Mouse (Mus musculus) intestine, embryonic 15.5 days (tissue): ENCODE measurements around the gene Rad54l. TPM values are rescaled to one million over a fixed set of nuclear protein-coding genes. Genes with fewer than 3 reads are reported as not detected.

Experiments
- ATAC-seq: fragments of 200-750 bp; cut with Nextera tagmentation; 2 replicates; pipeline ENCODE4 v1.8.0; 2017; ENCODE audit warnings: moderate TSS enrichment, moderate library complexity
- H3K27ac ChIP-seq: fragments of 300-500 bp; sonication (generic); 2 replicates; pipeline ENCODE4 v1.5.1; 2015; ENCODE audit warnings: mild to moderate bottlenecking, inconsistent platforms
- H3K27me3 ChIP-seq: fragments of 300-500 bp; sonication (generic); replicated peaks from 2 replicates; pipeline ENCODE4 v1.6.1; 2015; ENCODE audit warnings: inconsistent platforms
- H3K36me3 ChIP-seq: fragments of 300-500 bp; sonication (generic); 2 replicates; pipeline ENCODE4 v1.6.1; 2015; ENCODE audit warnings: inconsistent platforms
- H3K4me1 ChIP-seq: fragments of 300-500 bp; sonication (generic); replicated peaks from 2 replicates; pipeline ENCODE4 v1.6.1; 2015; ENCODE audit warnings: inconsistent platforms
- H3K4me2 ChIP-seq: fragments of 300-500 bp; sonication (generic); replicated peaks from 2 replicates; pipeline ENCODE4 v1.6.1; 2015; ENCODE audit warnings: mild to moderate bottlenecking, inconsistent platforms
- H3K4me3 ChIP-seq: fragments of 300-500 bp; sonication (generic); replicated peaks from 2 replicates; pipeline ENCODE4 v1.5.1; 2015; ENCODE audit warnings: inconsistent platforms
- H3K9ac ChIP-seq: fragments of 300-500 bp; sonication (generic); 2 replicates; pipeline ENCODE4 v1.6.1; 2015; ENCODE audit warnings: inconsistent platforms
- H3K9me3 ChIP-seq: fragments of 300-500 bp; sonication (generic); 2 replicates; pipeline ENCODE4 v1.6.1; 2016; ENCODE audit warnings: inconsistent platforms
- WGBS: fragments of 180-500 bp; shearing (Covaris S2); methylation state at CpG from one replicate; pipeline ENCODE4 v1.1.7; 2015; 5-methylcytosine and 5-hydroxymethylcytosine counted together
- polyA plus RNA-seq: library from polyadenylated mRNA; unstranded; fragments of >200 nt; fragmentation: Nextera tagmentation; extraction: Ambion mirVana; gene quantifications from 2 replicates; pipeline ENCODE4 v1.2.1, GENCODE M21; 2015

Rad54l gene
- 26.7 and 27.1 TPM in 2 replicates for polyA plus RNA-seq

DNA sequence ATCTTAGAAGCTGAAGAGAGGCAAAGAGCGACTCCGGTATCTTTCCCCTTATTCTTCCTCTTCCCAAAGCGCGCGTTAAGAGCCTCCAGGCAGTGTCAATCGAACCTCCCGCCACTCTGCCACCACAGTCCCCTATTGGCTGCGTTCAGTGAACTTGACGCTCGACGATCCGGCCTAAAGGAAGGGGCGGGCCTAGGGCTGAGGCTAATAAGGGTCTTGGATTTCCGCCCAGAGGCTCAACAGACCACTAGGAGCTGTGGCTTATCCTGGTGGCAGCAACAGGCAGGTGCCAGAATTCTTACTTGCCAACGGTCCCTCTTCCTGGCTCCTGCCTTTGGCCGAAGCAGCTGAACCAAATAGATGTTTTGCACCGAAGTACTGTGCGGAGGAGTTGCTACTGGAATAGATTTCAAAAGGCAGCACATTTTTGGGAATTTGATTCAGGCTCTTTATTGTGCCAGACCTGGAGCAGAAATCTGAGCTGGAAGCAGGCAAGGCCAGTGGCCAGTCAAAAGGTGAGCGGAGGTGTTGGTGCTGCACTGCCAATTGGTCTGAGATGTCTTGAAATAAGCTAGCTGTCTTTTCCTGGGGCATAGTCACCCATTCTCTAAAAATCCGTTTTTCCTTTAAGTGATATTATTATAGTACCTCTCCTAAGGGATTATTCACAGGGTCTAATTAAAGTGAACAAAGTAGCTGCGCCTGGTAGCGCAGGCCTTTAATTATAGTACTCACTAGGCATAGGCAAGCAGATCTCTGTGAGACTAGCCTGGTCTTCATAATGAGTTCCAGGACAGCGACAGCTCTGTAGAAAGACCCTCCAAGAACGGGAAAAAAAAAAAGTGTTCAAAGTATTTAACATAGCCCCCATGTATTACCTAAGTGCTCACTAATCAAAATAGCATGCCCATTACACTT, at the start of gene Rad54l, which contains the start of gene Pomgnt1:
Rad54l (minus strand) TSS at position 89 of the 918 bp plus-strand sequence.
Pomgnt1 (plus strand) TSS at position 239 of the 918 bp plus-strand sequence.
- Histone ChIP-seq H3K4me1 (peaks cover 8% of the 10 kb centered on the region), H3K9ac (peak within 1 kb of the TSS; percentile 55), H3K4me2 (peak within 1 kb of the TSS; percentile 67), H3K4me3 (peak within 1 kb of the TSS; percentile 47), H3K9me3 (no peaks in the 10 kb centered on the region), H3K27me3 (no peaks in the 10 kb centered on the region), H3K36me3 (no peaks in the 10 kb centered on the region), H3K27ac (peak within 1 kb of the TSS; percentile 62)
- peak; percentile 98 for ATAC-seq
- WGBS: 4% methylated on average over 24 of the region's 24 CpGs

DNA sequence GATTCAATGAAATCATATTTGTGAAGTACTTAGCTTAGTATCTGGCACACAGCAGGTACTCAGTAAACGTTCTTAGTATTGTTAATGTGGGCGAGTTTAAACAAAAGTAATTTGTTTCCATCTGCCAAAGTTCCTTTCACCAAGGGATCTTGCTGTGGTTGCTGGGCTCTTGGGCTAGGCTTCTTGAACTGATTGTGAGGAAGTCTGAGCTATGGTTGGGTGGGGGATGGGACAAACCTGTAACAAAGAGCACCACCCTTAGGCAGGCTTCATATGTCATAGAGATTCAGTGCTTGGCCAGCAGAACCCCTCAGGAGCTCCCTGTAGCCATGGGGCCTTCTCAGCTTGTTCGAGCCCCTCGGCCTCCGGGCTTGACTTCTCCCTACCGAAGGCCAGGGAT, 49.6 kb upstream of the Rad54l start, which contains the start of the genes 1700042G07Rik and Gm49337:
1700042G07Rik (plus strand) TSS at position 301 of the 400 bp plus-strand sequence.
Gm49337 (plus strand) TSS at position 313 of the 400 bp plus-strand sequence.
- no peaks in the 10 kb centered on the region for H3K27me3 ChIP-seq
- H3K9me3 ChIP-seq: no peaks in the 10 kb centered on the region
- H3K4me1 ChIP-seq: peaks cover 26% of the 10 kb centered on the region
- H3K4me3 ChIP-seq: no peak within 1 kb of the TSS
- H3K9ac ChIP-seq: no peak within 1 kb of the TSS
- 84% methylated on average over 6 of the region's 6 CpGs for WGBS
- no peaks in the 10 kb centered on the region for H3K36me3 ChIP-seq
- H3K4me2 ChIP-seq: no peak within 1 kb of the TSS
- H3K27ac ChIP-seq: 0 out of 2 replicates have a peak within 1 kb of the TSS, but pooled peaks have one; percentile 5
- ATAC-seq: no peak

DNA sequence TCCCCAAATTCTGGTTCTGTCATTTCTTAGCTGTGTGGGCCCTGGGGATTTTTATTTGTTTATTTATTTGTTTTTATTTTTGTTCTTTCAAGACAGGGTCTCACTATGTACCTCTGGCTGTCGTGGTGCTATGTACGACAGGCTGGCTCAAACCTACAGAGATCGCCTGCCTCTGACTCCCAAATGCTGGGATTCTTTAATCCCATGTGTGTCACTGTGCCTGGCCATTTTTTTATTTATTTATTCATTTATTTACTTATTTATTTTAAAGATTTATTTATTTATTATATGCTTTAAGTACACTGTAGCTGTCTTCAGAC, 45.8 kb upstream of the Rad54l start:
- Histone ChIP-seq H3K9ac (no peak overlapping the region), H3K4me3 (no peak overlapping the region), H3K36me3 (no peaks in the 10 kb centered on the region), H3K27me3 (no peaks in the 10 kb centered on the region), H3K4me1 (peaks cover 20% of the 10 kb centered on the region), H3K4me2 (no peak overlapping the region), H3K9me3 (no peaks in the 10 kb centered on the region), H3K27ac (no peak overlapping the region)
- ATAC-seq: no peak
- WGBS: 82% methylated on average over 3 of the region's 3 CpGs

DNA sequence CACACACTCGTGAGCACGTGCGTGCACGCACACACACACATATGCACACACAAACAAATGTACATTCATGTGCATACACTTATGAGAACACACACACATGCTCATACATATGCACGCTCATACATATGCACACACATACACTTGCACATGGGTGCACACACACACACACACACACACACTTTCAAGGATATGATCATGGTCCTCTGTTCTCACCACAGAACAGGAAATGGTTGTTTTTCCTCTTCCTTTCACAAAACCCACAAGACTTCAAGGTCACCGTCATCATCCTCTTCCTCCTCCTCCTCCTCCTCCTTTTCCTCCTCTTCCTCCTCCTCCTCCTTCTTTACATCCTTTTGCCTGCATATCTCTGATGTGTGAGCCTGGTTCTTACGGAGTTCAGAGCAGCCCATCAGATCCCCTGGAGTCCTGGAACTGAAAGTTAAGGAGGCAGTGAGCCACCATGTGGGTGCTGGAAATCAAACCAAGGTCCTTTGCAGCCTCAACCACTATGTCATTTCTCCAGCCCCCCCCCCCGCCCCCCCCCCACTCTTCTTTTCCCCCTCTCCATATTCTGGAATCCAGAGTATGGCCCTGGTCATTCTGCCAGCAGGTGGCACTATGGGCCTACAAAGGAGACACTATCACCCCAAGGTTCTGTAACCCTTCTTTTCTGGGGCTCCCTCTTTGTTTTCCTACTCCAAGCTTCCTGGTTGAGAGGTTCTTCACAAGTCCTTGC, 45.3 kb upstream of the Rad54l start:
- Histone ChIP-seq H3K27me3 (no peaks in the 10 kb centered on the region), H3K9me3 (no peaks in the 10 kb centered on the region), H3K4me1 (peaks cover 18% of the 10 kb centered on the region; the same call in 1 of the 2 replicates), H3K27ac (no peak overlapping the region), H3K4me2 (no peak overlapping the region), H3K36me3 (no peaks in the 10 kb centered on the region), H3K4me3 (no peak overlapping the region), H3K9ac (no peak overlapping the region)
- WGBS: 72% methylated on average over 8 of the region's 8 CpGs
- ATAC-seq: peak; percentile 9; the same call in 1 of the 2 replicates

DNA sequence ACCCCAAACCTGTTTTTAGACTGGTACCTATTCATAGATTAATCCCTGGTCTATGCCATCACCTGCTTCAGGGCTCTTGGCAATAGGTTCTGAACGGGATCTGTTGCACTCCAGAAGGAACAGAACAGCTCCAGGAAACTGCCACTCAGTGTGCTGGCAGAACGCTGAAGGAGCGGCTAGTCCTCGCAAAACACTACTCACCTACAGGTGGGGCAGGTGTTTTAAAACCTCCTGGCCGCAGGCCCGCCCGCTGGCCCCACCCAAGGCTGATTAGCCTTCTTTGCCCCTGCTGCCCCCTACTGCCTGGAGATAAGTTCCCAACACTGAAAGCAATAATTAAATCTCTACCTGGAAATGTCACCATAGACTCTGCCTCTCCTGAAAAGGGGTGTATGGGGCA, 43.9 kb upstream of the Rad54l start, which contains the start of gene Tspan1:
Tspan1 (minus strand) TSS at position 198 of the 400 bp plus-strand sequence.
- WGBS: 24% methylated on average over 7 of the region's 7 CpGs
- H3K9me3 ChIP-seq: no peaks in the 10 kb centered on the region
- no peaks in the 10 kb centered on the region for H3K36me3 ChIP-seq
- H3K27ac ChIP-seq: 0 out of 2 replicates have a peak within 1 kb of the TSS, but pooled peaks have one; percentile 17
- peak; percentile 64 for ATAC-seq
- peak within 1 kb of the TSS; percentile 24; the same call in 1 of the 2 replicates for H3K4me2 ChIP-seq
- H3K9ac ChIP-seq: no peak within 1 kb of the TSS
- peaks cover 18% of the 10 kb centered on the region; the same call in 1 of the 2 replicates for H3K4me1 ChIP-seq
- H3K27me3 ChIP-seq: no peaks in the 10 kb centered on the region
- 0 out of 2 replicates have a peak within 1 kb of the TSS, but pooled peaks have one; percentile 3 for H3K4me3 ChIP-seq

DNA sequence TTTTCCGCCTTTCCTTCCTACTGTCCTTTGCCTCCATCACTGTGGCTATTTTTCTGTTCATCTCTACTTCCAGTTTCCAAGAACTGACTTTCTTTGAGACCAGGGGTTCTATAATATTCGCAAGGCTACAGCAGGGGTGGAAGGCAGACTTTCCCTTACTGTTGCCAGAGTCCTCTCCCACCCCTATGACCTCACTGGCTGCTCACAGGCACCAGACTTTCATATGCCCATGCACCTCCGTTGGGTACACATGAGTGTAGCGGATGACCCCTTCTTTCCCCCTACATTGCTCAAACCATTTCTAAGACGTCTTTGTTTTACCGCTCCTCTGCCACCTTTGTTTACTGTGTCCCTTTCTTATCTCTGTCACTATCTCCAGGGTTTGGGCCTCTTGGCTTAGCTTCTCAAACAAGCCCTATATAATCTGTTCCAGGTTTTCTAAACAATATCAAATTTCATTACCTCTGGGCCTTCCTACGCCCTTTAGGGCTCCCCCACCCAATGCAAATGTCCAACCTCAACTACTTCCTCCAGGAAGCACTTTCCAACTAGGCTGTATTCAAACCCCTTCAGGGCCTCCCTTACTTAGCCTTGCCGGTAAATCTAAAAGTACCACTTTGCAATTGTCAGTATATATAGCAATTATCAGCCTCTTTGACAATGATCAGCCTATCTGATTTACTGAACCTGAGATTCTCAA, 42.4 kb upstream of the Rad54l start:
- H3K4me2 ChIP-seq: peak overlapping the region; percentile 15; the same call in 1 of the 2 replicates
- H3K9me3 ChIP-seq: no peaks in the 10 kb centered on the region
- no peaks in the 10 kb centered on the region for H3K27me3 ChIP-seq
- H3K9ac ChIP-seq: no peak overlapping the region
- no peaks in the 10 kb centered on the region for H3K36me3 ChIP-seq
- peaks cover 18% of the 10 kb centered on the region; the same call in 1 of the 2 replicates for H3K4me1 ChIP-seq
- no peak overlapping the region for H3K4me3 ChIP-seq
- WGBS: 35% methylated on average over 8 of the region's 8 CpGs
- H3K27ac ChIP-seq: peak overlapping the region; percentile 65
- peak; percentile 56 for ATAC-seq

DNA sequence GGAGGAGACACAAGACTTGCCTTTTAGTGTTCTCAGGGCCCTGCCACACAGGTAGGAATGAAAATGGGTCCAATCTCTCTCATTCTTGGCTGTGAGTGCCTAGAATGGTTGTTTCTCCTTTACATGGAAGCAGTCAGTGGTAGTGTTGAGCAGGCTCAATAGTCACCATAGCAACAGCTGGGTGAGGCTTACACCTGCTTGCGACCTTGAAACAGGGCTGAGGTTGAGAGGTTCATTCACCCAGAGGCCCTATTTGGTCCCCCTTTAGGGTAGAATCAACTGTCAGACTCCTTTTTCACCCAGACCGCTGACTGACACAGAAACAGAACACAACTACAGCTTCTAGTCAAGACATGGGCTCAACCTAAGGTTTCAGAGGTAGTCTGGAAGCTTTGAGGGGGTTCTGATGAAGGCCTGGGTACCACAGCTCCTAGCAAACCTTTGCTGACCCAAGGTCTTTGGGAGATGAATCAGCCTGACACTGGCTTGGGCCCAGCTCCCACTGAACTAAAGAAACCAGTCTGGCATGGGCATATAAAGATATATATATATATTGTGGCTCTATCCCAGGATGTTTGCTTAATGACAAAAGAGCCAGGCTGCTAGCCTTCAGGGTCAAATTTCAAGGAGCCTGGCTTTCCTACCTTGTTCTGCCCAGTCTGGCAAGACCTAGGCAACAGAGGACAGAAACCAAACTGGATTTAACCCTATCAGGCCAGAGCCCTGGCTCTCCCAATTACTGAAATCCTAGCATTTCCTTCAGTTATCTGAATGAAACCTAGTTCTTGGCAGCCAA, 41.5 kb upstream of the Rad54l start:
- Histone ChIP-seq H3K4me1 (peaks cover 18% of the 10 kb centered on the region; the same call in 1 of the 2 replicates), H3K27ac (peak overlapping the region; percentile 65), H3K36me3 (peaks cover 1% of the 10 kb centered on the region; the same call in 1 of the 2 replicates), H3K9me3 (no peaks in the 10 kb centered on the region), H3K4me2 (peak overlapping the region; percentile 15; the same call in 1 of the 2 replicates), H3K4me3 (no peak overlapping the region), H3K27me3 (no peaks in the 10 kb centered on the region), H3K9ac (no peak overlapping the region)
- WGBS: 65% methylated on average over 2 of the region's 2 CpGs
- ATAC-seq: peak; percentile 44

DNA sequence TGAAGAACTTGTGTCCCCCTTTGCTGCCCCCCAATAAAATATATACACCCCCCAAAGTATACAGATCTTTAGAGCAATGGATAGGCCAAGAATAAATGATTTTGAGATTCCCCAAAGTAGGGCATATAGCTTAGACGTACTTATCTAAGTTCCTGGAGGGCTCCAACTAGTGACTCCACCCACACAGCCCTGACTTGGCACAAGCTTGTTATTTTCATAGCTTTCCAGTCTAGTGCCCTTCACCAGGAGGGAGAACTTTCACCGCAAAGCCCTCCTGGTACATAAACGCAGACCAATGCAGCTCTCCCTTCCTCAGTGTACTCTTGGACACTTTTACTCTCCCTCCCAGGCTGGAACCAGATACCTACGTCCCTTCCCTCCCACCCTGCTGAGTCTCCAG, 38.7 kb upstream of the Rad54l start:
- no peaks in the 10 kb centered on the region for H3K27me3 ChIP-seq
- H3K36me3 ChIP-seq: peaks cover 19% of the 10 kb centered on the region
- H3K4me3 ChIP-seq: no peak overlapping the region
- no peaks in the 10 kb centered on the region for H3K9me3 ChIP-seq
- H3K27ac ChIP-seq: no peak overlapping the region
- no peak overlapping the region for H3K4me2 ChIP-seq
- peaks cover 15% of the 10 kb centered on the region; the same call in 1 of the 2 replicates for H3K4me1 ChIP-seq
- 73% methylated on average over 4 of the region's 4 CpGs for WGBS
- no peak for ATAC-seq
- H3K9ac ChIP-seq: no peak overlapping the region

DNA sequence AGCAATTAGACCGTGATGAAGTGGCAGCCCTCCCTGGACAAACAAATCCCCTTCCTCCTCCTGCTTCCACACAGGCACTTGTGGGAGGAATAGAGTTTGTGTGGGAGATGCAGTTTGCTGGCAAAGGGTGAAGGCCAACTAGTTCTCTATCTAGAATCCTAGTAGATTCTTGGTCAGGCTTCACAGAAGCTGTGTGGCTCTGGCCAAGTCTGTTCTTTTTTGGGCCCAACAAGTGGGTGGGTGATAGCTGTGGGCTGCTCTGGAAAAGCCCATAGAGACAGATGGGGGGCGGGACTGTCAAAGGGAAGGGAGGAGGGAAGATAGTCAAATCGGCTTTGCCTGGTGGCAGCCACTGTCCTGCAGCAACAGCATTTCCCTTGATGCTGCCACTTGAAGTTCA, 37.3 kb upstream of the Rad54l start:
- Histone ChIP-seq H3K4me1 (peaks cover 6% of the 10 kb centered on the region; the same call in 1 of the 2 replicates), H3K4me2 (no peak overlapping the region), H3K4me3 (no peak overlapping the region), H3K9me3 (no peaks in the 10 kb centered on the region), H3K27ac (no peak overlapping the region), H3K9ac (no peak overlapping the region), H3K27me3 (no peaks in the 10 kb centered on the region), H3K36me3 (peaks cover 26% of the 10 kb centered on the region)
- WGBS: 72% methylated on average over 3 of the region's 3 CpGs
- ATAC-seq: no peak

DNA sequence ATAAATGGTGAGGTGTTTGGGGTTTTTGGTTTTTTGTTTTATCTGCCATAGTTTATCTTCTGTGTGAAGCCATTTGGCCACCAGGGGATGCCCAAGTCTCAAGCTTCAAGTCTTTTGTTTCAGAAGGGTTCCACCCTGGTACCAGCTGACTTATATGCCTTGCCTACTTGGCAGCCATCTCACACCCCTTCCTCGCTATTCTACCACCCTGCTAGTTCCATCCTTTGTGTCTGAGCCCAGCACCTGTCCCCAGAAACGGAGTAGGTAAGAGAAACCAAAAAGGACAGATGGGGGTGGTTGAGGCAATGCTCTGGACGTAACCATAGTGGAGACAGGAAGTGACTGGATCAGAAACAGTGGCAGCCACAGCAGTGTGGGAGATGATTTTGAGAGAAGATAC, 36.4 kb upstream of the Rad54l start:
- Histone ChIP-seq H3K27ac (no peak overlapping the region), H3K4me2 (no peak overlapping the region), H3K9ac (no peak overlapping the region), H3K36me3 (peaks cover 34% of the 10 kb centered on the region), H3K4me3 (no peak overlapping the region), H3K9me3 (no peaks in the 10 kb centered on the region), H3K27me3 (no peaks in the 10 kb centered on the region), H3K4me1 (no peaks in the 10 kb centered on the region; the same call in 1 of the 2 replicates)
- WGBS: 74% methylated on average over 3 of the region's 3 CpGs
- no peak for ATAC-seq

DNA sequence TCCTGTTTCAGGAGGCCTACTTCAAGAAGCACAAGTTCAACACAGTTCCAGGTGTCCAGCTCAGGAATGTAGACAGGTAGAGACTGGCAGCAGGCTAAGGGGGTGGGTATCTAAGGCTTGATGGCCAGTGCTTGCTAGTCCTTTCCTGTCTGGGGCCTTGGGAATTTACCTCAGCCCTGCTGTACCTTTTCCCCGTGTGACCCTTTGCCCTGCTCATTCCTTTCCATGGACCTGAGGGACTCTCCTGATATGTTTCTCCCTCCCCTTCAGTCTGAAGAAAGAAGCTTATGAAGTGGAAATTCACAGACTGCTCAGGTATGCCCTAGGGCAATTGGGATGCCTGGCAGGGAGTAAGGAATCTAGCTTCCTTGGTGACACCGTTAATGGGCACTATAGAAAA, 34.4 kb upstream of the Rad54l start:
- Histone ChIP-seq H3K9ac (no peak overlapping the region), H3K27ac (no peak overlapping the region), H3K27me3 (no peaks in the 10 kb centered on the region), H3K4me3 (no peak overlapping the region), H3K9me3 (no peaks in the 10 kb centered on the region), H3K4me2 (no peak overlapping the region), H3K36me3 (peaks cover 46% of the 10 kb centered on the region), H3K4me1 (no peaks in the 10 kb centered on the region)
- WGBS: 91% methylated on average over 2 of the region's 2 CpGs
- ATAC-seq: no peak
